Mouse (Mus musculus) layer of hippocampus, postnatal 14 days (tissue): ENCODE results near the gene Abhd16a. TPM values are rescaled to one million over a fixed set of nuclear protein-coding genes. Genes with fewer than 3 reads are reported as not detected.

Experiments used
- DNase-seq, 2 experiments: peaks; one replicate each; pipeline ENCODE4 v3.0.0; 2021 to 2022; ENCODE audit warnings: low spot score in 2 of 2, mixed read lengths in 1 of 2
- total RNA-seq, 2 experiments: library from RNA; stranded (reverse); gene quantifications; 2 replicates each; pipeline ENCODE4 v1.2.3; 2021

Abhd16a gene
- total RNA-seq, 2 experiments from 2014 or later = 88.8 to 93.0 TPM

DNA sequence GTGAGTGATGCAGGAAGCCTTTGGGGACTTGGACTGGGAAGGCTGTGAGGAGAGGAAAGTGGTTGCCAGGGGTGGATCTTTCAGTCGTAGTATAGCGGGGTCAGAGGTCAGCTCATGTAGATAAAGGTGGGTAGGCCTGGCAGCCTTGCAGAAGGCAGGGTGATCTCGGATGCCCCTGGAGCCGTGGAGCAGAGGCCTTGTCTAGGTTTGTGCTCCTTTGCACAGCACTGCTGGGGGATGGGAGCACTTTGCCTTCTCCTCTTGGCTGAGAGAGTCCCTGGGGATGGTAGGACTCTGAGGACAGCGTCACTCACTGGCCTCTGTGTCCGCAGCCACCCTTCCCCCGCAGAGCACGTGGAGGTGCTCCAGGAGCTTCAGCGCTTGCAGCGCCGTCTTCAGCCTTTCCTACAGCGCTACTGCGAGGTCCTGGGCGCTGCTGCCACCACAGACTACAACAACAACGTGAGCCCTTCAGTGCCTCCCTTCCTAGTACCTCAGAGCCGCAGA, 51.5 kb downstream of the Abhd16a start:
- no peak for DNase-seq

DNA sequence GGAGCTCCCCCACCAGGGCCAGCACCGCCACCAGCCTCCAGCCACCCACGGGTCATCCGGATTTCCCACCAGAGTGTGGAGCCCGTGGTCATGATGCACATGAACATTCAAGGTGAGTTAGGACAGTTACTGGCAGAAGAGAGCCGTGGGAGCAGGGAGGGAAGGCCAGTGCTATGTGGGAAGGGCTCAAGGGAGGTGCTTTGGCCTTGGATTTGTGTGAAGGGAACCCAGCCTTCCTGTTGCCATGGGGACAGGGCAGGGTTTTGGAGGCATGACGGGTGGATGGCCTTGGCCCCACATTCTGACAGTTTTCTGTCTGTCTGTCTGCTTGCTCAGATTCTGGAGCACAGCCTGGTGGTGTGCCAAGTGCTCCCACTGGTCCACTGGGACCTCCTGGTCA, 52.9 kb downstream of the Abhd16a start:
- no peak for DNase-seq

GRCm38 (mm10) chr17:35146139-35146538, 57.1 kb downstream of the Abhd16a start:
- DNase-seq = no peak

DNA sequence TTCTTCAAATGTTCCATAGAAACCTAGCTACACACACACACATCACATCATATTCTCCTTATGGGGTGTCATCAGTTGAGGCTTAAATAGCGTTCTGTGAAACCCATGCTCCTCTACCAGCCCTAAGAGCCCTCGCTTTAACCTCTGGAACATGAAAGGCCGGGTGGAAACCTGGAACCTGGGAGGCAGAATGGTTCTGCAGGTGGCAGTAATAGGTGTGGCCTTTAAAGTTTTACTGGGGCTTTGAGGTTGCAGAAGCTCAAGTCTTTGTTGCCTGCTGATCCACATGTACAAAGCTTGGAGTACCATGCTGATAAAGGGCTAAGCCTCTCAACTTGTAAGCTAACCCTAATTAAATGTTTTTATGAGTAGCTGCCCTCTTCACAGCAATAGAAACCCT, 58.3 kb downstream of the Abhd16a start:
- no peak for DNase-seq

- no peak for DNase-seq
These were observed 59.0 kb downstream of the Abhd16a start for GRCm38 (mm10) chr17:35147922-35148639.

DNA sequence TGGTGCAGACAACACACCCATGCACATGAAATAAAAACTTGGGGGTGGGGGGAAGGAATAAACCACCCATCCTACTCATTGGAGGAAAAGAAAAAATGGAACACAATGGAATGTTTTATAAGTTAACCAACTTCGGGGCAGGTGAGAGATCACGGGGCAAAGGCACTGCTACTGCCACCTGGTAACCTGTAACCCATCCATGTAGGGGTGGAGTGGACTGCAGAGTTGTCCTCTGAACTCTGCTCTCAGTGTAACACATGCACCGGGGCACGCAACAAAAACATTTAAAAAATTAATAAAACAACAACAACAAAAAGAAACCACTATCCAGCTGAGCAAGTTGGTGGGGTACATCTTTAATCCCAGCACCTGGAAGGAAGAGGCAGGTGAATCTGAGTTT, 63.1 kb downstream of the Abhd16a start:
- no peak for DNase-seq

Other genes with a start within 250 kb of the Abhd16a start
- 10 to 100 TPM; 70.8 to 76.4 TPM for gene Skiv2l, start 239.1 kb upstream of the Abhd16a start, total RNA-seq
- gene Nelfe, start 238.9 kb upstream of the Abhd16a start, total RNA-seq = 10 to 100 TPM; 29.6 to 30.9 TPM
- under 1 TPM in 1 of 2 experiments, not detected in 1; 0.23 TPM for gene Cfb, start 226.7 kb upstream of the Abhd16a start, total RNA-seq
- 1 to 10 TPM; 6.4 to 8.1 TPM for gene Zbtb12, start 209.8 kb upstream of the Abhd16a start, total RNA-seq
- gene Gm20547, start 207.2 kb upstream of the Abhd16a start, total RNA-seq = not detected
- 1 to 10 TPM; 2.0 to 3.7 TPM for gene C2, start 191.0 kb upstream of the Abhd16a start, total RNA-seq
- gene Ehmt2, start 190.8 kb upstream of the Abhd16a start, total RNA-seq = 100 to 1,000 TPM; 168 to 173 TPM
- under 1 TPM; 0.18 to 0.38 TPM for gene Slc44a4, start 174.8 kb upstream of the Abhd16a start, total RNA-seq
- gene Neu1, start 158.0 kb upstream of the Abhd16a start, total RNA-seq = 10 to 100 TPM; 31.9 to 32.9 TPM
- gene Hspa1b, start 130.0 kb upstream of the Abhd16a start, total RNA-seq = 10 to 100 TPM; 12.5 TPM
- gene Gm20481, start 119.4 kb upstream of the Abhd16a start, total RNA-seq = not detected
- 10 to 100 TPM; 12.4 to 13.1 TPM for gene Hspa1a, start 117.1 kb upstream of the Abhd16a start, total RNA-seq
- gene Hspa1l, start 116.6 kb upstream of the Abhd16a start, total RNA-seq = under 1 TPM; 0.38 to 0.44 TPM
- 10 to 100 TPM; 19.4 to 25.0 TPM for gene Lsm2, start 107.4 kb upstream of the Abhd16a start, total RNA-seq
- gene Vars, start 88.3 kb upstream of the Abhd16a start, total RNA-seq = 10 to 100 TPM; 52.9 to 55.9 TPM
- gene Vwa7, start 72.7 kb upstream of the Abhd16a start, total RNA-seq = under 1 TPM; 0.14 to 0.21 TPM
- 1 to 10 TPM; 1.8 to 2.6 TPM for gene Sapcd1, start 61.2 kb upstream of the Abhd16a start, total RNA-seq
- gene Msh5, start 42.5 kb upstream of the Abhd16a start, total RNA-seq = 1 to 10 TPM in 1 of 2 experiments, under 1 TPM in 1; 0.79 to 1.9 TPM
- gene Clic1, start 39.3 kb upstream of the Abhd16a start, total RNA-seq = 10 to 100 TPM; 11.7 to 14.8 TPM
- gene Ddah2, start 30.2 kb upstream of the Abhd16a start, total RNA-seq = 10 to 100 TPM; 26.4 to 33.1 TPM
- not detected for gene Ly6g6c, start 23.9 kb upstream of the Abhd16a start, total RNA-seq
- gene Mpig6b, start 23.1 kb upstream of the Abhd16a start, total RNA-seq = not detected
- gene Ly6g6e, start 12.4 kb upstream of the Abhd16a start, total RNA-seq = 1 to 10 TPM; 1.6 to 1.8 TPM
- gene Ly6g6d, start 11.2 kb upstream of the Abhd16a start, total RNA-seq = 1 to 10 TPM; 1.2 to 2.6 TPM
- not detected for gene Ly6g6f, start 3.7 kb upstream of the Abhd16a start, total RNA-seq
- not detected for gene Ly6g5c, start 19.0 kb downstream of the Abhd16a start, total RNA-seq
- under 1 TPM; 0.67 to 0.74 TPM for gene Ly6g5b, start 26.2 kb downstream of the Abhd16a start, total RNA-seq
- 10 to 100 TPM; 10.2 to 13.2 TPM for gene Gpank1, start 32.2 kb downstream of the Abhd16a start, total RNA-seq
- gene Csnk2b, start 32.8 kb downstream of the Abhd16a start, total RNA-seq = 100 to 1,000 TPM; 174 to 179 TPM
- 10 to 100 TPM; 20.8 to 26.1 TPM for gene D17H6S53E, start 37.1 kb downstream of the Abhd16a start, total RNA-seq
- gene Apom, start 42.8 kb downstream of the Abhd16a start, total RNA-seq = not detected
- gene Bag6, start 45.9 kb downstream of the Abhd16a start, total RNA-seq = 100 to 1,000 TPM; 289 TPM
- 100 to 1,000 TPM; 305 to 314 TPM for gene Prrc2a, start 75.6 kb downstream of the Abhd16a start, total RNA-seq
- gene Aif1, start 86.8 kb downstream of the Abhd16a start, total RNA-seq = 10 to 100 TPM in 1 of 2 experiments, 1 to 10 TPM in 1; 9.9 to 10.4 TPM
- gene Lst1, start 99.2 kb downstream of the Abhd16a start, total RNA-seq = 10 to 100 TPM in 1 of 2 experiments, 1 to 10 TPM in 1; 8.2 to 12.1 TPM
- 1 to 10 TPM in 1 of 2 experiments, under 1 TPM in 1; 0.55 to 1.0 TPM for gene Ltb, start 105.2 kb downstream of the Abhd16a start, total RNA-seq
- gene Tnf, start 112.7 kb downstream of the Abhd16a start, total RNA-seq = under 1 TPM in 1 of 2 experiments, not detected in 1; 0.31 TPM
- gene Lta, start 116.1 kb downstream of the Abhd16a start, total RNA-seq = 1 to 10 TPM in 1 of 2 experiments, under 1 TPM in 1; 0.62 to 1.1 TPM
- not detected for gene Gm16181, start 131.6 kb downstream of the Abhd16a start, total RNA-seq
- gene Atp6v1g2, start 144.4 kb downstream of the Abhd16a start, total RNA-seq = 100 to 1,000 TPM; 485 to 488 TPM
- gene Nfkbil1, start 146.5 kb downstream of the Abhd16a start, total RNA-seq = 10 to 100 TPM; 13.2 to 14.5 TPM
- gene Ddx39b, start 152.5 kb downstream of the Abhd16a start, total RNA-seq = 100 to 1,000 TPM; 234 to 244 TPM
- gene H2-D1, start 173.5 kb downstream of the Abhd16a start, total RNA-seq = 10 to 100 TPM; 14.5 to 14.8 TPM
- gene H2-Q1, start 231.1 kb downstream of the Abhd16a start, total RNA-seq = under 1 TPM; 0.21 to 0.25 TPM